Mouse (Mus musculus): Measurements from ENCODE around the gene Them7.

Gene Them7

GRCm38 (mm10) chr2:105380757-105381319 lies 156.7 kb downstream of the Them7 start:
- DNase-seq: no peak

GRCm38 (mm10) chr2:105383063-105383462 lies 158.9 kb downstream of the Them7 start:
- DNase-seq: no peak

GRCm38 (mm10) chr2:105384998-105385397 lies 160.9 kb downstream of the Them7 start:
- no peak for DNase-seq

DNA sequence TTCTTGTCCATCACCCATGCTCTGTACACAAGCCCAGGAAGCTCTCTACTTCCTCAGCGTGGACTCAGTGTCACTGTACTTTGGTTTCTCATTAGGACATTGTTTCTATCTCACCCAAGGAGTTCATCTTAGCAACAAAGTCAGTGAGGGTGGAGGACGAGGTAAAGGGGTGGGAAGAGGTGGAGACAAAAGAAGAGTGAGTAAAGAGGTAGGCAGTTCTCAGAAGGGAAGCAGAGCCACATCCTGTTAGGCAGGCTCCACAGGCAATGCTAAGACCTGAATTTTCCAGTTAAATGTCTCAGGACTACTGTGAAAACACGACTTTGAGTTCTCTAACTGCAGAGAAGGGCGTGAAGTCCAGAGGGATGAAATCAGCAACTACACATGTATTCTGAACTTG lies 162.3 kb downstream of the Them7 start:
- DNase-seq: no peak

DNA sequence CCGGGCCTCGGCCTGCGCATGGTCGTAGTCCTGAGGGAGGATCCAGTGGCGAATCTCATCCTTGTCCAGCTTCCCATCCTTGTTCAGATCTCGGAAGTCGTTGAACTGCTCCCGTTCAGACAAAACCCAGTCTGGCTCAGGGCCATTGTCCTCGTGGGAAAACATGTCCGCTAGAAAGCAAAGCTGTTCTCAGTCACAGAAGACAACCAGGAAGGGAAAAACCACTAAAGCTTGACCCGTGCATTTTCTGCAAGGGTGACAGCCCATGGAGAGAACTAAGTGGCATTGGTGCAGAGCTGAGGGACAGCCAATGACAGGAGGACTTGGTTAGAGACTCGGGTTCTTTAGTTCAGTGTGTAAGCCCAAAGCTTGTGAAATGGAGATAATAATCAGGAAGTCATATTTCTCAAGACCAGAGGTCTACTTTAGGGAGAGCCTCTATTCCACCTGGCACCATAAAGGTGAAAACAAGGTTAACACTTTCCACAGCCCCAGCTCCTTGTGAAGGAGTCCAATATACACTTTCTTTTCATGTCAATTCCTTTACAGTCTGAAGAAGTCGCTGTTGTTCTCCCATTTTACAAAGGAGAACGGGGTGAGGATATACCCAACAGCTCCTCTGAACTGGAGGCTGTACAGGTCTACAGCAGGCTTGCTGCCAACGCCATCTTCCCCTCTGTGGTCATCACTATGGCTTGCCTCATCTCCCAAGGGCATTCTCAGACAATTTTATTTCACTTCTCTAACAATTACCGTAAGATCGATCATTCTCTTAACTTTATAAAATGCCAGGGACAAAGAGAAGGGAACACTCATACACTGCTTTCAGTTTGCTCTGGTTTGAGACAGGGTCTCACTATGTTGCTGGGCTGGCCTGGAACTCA lies 165.1 kb downstream of the Them7 start:
- DNase-seq: no peak

DNA sequence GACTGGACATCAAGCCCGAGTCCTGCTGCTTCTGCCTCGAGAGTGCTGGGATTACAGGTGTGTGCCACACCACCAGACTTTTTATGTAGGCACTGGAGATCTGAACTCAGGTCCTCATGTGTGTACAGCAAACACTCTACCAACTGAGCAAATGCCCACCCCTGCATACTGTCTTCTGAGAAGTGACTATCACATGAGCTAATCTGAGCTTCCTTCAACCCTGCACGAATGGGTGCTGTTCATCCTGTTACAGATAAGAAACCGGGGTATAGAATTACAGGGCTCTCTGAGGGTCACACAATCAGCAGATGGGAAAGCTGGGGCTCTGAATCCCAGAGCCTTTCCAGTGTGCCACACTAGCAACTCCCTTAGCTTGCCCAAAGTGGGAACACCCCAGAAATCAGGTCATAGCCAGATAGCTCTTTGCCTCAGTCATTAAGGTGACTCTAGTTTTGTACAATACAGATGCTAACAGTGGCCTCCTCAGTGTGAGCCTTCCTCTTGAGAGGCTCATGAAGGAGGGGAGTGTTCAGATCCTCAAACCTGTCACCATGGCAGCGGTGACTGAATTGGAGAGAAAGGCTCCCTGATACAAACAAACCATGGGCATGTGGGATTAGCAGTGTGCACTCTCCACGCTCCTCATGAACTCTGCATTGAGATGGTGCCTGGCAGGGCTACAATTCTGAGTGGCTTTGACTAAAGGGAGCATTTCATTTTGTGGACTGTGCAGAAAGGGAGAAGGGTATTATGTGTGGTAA lies 166.7 kb downstream of the Them7 start:
- no peak for DNase-seq

- DNase-seq: no peak
These were observed 167.3 kb downstream of the Them7 start for GRCm38 (mm10) chr2:105391414-105391784.

- no peak for DNase-seq
These were observed 168.4 kb downstream of the Them7 start for GRCm38 (mm10) chr2:105392514-105392913.

GRCm38 (mm10) chr2:105394375-105394774 lies 170.3 kb downstream of the Them7 start:
- DNase-seq: no peak

DNA sequence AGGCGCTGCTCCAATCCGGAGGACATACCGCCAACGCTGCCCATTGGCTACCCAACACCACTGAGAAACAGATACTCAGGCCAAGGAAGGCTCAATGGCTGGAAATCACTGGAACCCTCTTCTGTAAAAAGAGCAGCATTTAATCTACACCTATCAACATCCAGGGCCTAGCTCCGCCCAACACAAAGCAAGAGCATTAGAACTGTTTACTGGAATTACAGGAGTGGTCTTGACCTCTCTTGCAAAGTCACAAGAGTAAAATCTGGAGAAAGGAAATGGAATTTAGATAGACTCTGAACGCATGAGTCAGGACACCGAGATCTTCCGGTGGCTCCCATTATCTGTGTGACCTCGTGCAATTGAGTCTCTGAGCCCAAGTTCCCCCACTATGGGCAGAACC lies 171.9 kb downstream of the Them7 start:
- DNase-seq: no peak

GRCm38 (mm10) chr2:105397446-105398211 lies 173.5 kb downstream of the Them7 start:
- DNase-seq: no peak

GRCm38 (mm10) chr2:105398636-105399084 lies 174.5 kb downstream of the Them7 start:
- peak; percentile 34 for DNase-seq

DNA sequence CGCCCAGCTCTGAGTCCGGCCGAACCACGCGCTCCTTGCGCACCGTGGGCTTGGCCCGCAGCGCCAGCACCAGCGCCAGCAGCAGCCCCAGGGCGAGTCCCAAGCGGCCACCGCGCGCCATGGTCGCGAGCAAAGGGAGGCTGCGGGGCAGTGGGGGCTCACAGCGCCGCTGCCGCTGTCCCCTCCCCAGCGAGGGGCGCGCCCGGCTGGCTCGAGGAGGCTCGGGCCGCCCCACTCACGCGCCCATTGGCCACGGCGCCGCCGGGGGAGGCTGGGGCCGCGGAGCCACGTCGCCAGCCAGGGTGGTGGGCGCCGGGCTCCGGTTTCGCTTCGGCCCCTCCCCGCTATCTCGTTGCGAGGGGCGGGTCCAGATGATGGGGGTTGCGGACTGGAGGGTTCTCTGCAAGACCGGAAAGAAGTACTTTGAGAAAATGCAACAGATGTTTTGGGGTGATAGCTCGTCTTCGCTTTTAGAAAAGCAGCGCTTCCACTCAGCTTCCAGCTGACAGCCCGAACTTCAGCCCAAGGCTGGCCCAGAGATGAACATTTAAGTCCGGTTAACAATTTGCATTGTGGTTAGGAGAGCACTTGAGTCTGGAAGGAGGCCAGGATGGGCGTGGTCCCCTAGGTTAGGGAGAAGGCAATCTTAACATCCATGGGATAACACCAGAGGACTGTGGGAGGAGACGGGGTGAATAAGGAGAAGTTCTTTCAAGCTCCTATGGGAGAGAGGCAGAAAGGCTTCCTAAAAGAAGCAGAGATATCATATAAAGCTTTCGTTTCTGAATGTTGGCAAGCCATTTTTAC lies 175.2 kb downstream of the Them7 start, which contains the start of gene Rcn1:
Gene Rcn1 (minus strand): TSS at position 235 of the 807 bp plus-strand sequence.
- DNase-seq: peak; percentile 68

GRCm38 (mm10) chr2:105400558-105400957 lies 176.4 kb downstream of the Them7 start:
- no peak for DNase-seq

GRCm38 (mm10) chr2:105402180-105402579 lies 178.1 kb downstream of the Them7 start:
- DNase-seq: no peak

DNA sequence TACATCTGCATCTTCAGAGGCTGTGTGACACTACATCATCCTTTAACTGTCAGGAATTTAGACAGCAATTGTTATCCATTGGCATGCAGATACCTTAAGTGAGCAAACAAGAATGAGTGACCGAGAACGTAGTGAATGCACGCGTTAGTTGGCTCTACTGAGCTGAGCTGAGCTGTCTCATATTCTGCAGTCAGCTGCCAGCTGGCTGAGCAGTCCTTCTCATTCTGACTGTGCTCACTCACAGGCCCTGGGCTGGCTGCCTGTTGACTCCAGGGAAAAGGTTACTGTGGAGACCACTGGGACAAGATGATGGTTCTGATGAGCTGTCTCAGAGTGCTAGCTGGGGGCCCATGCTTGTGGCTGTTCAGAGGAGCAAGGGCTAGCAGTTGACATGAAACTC lies 184.4 kb downstream of the Them7 start:
- DNase-seq: no peak

DNA sequence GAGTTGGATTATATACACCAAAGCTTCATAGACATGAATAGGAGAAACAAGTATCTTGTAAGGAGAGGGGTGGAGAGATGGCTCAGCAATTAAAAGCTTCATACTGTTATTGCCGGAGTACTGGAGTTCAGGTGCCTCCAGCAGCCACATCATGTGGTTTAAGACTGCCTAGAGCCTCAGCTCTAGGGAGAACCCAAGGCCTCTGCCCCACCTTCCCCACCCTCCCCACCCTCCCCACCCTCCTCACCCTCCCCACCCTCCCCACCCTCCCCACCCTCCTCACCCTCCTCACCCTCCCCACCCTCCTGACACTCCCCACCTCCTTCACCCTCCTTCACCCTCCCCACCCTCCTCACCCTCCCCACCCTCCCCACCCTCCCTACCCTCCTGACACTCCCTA lies 185.1 kb downstream of the Them7 start:
- no peak for DNase-seq

- DNase-seq: no peak
These were observed 190.2 kb downstream of the Them7 start for GRCm38 (mm10) chr2:105414309-105414708.

DNA sequence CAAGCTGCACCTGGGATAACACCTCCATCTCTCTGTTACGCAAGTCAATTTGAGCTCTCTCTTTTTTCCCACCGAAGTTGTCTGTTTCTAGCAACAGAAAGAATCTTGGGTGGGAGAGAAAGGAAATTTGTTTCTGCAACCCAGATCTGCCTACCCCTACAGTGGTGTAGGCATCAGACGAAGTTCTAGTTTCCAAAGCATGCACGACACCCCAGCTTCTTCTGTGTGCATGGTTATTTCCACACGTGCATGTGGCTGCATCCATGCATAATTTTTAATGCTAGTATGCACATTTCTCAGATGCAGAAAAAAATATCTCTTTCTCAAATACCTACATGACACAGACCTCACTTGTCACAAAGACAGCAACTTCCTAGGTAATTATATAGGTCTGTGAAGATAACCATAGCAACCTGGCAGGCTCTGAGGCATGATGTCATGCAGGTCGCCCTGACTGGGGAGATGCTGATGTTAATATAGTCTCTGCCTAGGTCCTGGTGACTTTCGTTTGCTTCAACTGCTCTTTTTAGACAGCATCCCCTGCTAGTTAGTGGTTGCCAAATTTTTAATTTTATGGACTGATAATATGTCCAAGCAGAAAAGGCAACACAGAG lies 192.0 kb downstream of the Them7 start:
- DNase-seq: no peak

GRCm38 (mm10) chr2:105416660-105417348 lies 192.7 kb downstream of the Them7 start:
- DNase-seq: no peak

GRCm38 (mm10) chr2:105417663-105418062 lies 193.5 kb downstream of the Them7 start:
- no peak for DNase-seq

Measured in kidney, adult 11 months (tissue).